Mouse (Mus musculus) liver, embryonic 11.5 days (tissue): ENCODE data around the gene Sufu. TPM values are rescaled to one million over a fixed set of nuclear protein-coding genes. Genes with fewer than 3 reads are reported as not detected.

Source experiments
- ATAC-seq: fragments of 200-750 bp; cut with Nextera tagmentation; replicated peaks from 2 replicates; pipeline ENCODE4 v1.8.0; 2017; ENCODE audit warnings: moderate number of reproducible peaks, mild to moderate bottlenecking, moderate TSS enrichment, moderate library complexity; ENCODE audit not compliant: low FRiP score
- DNase-seq: peaks from one replicate; pipeline ENCODE4 v3.0.0-alpha.2; 2017; ENCODE audit warnings: low spot score
- H3K27ac ChIP-seq: fragments of 300-500 bp; sonication (generic); 2 replicates; pipeline ENCODE4 v1.5.1; 2014; ENCODE audit warnings: mild to moderate bottlenecking, low read depth, low read length, control low read depth
- H3K27me3 ChIP-seq: fragments of 300-500 bp; sonication (generic); replicated peaks from 2 replicates; pipeline ENCODE4 v1.6.1; 2014; ENCODE audit warnings: low read length, mixed read lengths; ENCODE audit not compliant: control insufficient read depth, insufficient read depth
- H3K36me3 ChIP-seq: fragments of 300-500 bp; sonication (generic); 2 replicates; pipeline ENCODE4 v1.6.1; 2014; ENCODE audit warnings: mild to moderate bottlenecking, low read length, moderate library complexity, mixed read lengths; ENCODE audit not compliant: control insufficient read depth, insufficient read depth
- H3K4me1 ChIP-seq: fragments of 300-500 bp; sonication (generic); replicated peaks from 2 replicates; pipeline ENCODE4 v1.6.1; 2014; ENCODE audit warnings: low read length, mixed read lengths; ENCODE audit not compliant: control insufficient read depth, insufficient read depth
- H3K4me2 ChIP-seq: fragments of 300-500 bp; sonication (generic); 2 replicates; pipeline ENCODE4 v1.6.1; 2014; ENCODE audit warnings: mild to moderate bottlenecking, control low read depth, moderate library complexity
- H3K4me3 ChIP-seq: fragments of 300-500 bp; sonication (generic); 2 replicates; pipeline ENCODE4 v1.5.1; 2014; ENCODE audit warnings: low read depth, low read length, control low read depth
- H3K9ac ChIP-seq: fragments of 300-500 bp; sonication (generic); 2 replicates; pipeline ENCODE4 v1.6.1; 2014; ENCODE audit warnings: low read depth, low read length, control low read depth
- H3K9me3 ChIP-seq: fragments of 300-500 bp; sonication (generic); 2 replicates; pipeline ENCODE4 v1.6.1; 2016; ENCODE audit warnings: low read length, inconsistent platforms, mixed read lengths; ENCODE audit not compliant: control insufficient read depth
- WGBS: fragments of 180-500 bp; shearing (Covaris S2); extraction: QIAGEN DNeasy Blood & Tissue Kit; methylation state at CpG from one replicate; pipeline ENCODE4 v1.1.7; 2014; 5-methylcytosine and 5-hydroxymethylcytosine counted together
- polyA plus RNA-seq: library from polyadenylated mRNA; unstranded; fragments of >200 nt; fragmentation: Nextera tagmentation; extraction: Ambion mirVana; gene quantifications from 2 replicates; pipeline ENCODE4 v1.2.1, GENCODE M21; 2014

Gene Sufu
- polyA plus RNA-seq, 1 experiment from 2014 or later, result 22.8 TPM

DNA sequence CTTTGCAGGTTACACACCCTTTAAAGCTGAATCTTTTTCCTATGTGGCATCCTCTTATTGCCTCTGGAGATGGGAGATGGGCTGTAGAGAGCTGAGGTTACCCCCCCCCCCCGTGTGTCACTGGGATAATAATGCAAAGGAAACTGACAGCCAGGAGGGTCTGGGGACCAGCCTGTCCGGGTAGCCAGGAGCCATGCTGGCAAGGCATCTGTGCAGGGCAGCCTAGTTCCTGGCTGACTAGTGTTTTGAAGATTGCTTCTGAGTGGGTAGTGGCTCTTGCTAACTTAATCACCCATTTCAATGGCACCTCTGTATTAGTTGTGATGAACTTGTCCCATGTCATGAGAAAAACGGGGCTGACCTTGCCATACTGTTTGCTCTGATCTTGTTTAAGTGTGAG lies 1.7 kb downstream of the Sufu start:
- peak overlapping the region; percentile 95 for H3K4me2 ChIP-seq
- H3K4me3 ChIP-seq, result no peak overlapping the region; the same call in 1 of the 2 replicates
- H3K27me3 ChIP-seq, result no peaks in the 10 kb centered on the region
- H3K9me3 ChIP-seq, result no peaks in the 10 kb centered on the region
- WGBS, result 55% methylated on average over 3 of the region's 3 CpGs
- peaks cover 27% of the 10 kb centered on the region for H3K4me1 ChIP-seq
- no peak for ATAC-seq
- DNase-seq, result no peak
- peaks cover 5% of the 10 kb centered on the region for H3K36me3 ChIP-seq
- no peak overlapping the region for H3K9ac ChIP-seq
- H3K27ac ChIP-seq, result no peak overlapping the region

DNA sequence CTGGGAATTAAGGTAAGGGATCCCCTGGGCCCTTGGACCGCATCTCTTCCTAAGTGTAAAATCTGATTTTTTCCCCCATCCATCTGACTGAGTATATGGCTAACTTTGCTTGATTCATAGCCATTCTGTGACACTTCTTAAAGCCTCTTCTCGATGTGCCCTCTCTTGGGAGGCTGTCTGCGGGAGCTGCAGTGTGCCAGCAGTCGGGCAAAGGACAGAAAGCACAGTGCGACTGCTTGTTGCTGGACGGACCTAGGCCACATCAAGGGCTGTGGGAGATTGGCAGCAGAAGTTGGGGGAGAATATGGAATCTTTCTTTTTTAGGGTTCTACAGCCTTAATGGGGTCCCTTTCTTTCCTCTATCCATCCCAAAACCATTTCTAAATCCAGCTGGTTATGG lies 2.7 kb downstream of the Sufu start:
- H3K4me3 ChIP-seq, result no peak overlapping the region
- H3K9me3 ChIP-seq, result no peaks in the 10 kb centered on the region
- peaks cover 8% of the 10 kb centered on the region for H3K36me3 ChIP-seq
- WGBS, result 89% methylated on average over 6 of the region's 6 CpGs
- peaks cover 21% of the 10 kb centered on the region for H3K4me1 ChIP-seq
- H3K27ac ChIP-seq, result no peak overlapping the region
- no peak for DNase-seq
- no peak overlapping the region for H3K4me2 ChIP-seq
- no peak for ATAC-seq
- H3K27me3 ChIP-seq, result no peaks in the 10 kb centered on the region
- H3K9ac ChIP-seq, result no peak overlapping the region

GRCm38 (mm10) chr19:46399886-46400285 lies 3.2 kb downstream of the Sufu start:
- H3K36me3 ChIP-seq, result peaks cover 8% of the 10 kb centered on the region
- 85% methylated on average over 7 of the region's 7 CpGs for WGBS
- H3K4me2 ChIP-seq, result no peak overlapping the region
- no peaks in the 10 kb centered on the region for H3K27me3 ChIP-seq
- H3K9me3 ChIP-seq, result no peaks in the 10 kb centered on the region
- no peak for ATAC-seq
- DNase-seq, result no peak
- no peak overlapping the region for H3K9ac ChIP-seq
- peaks cover 18% of the 10 kb centered on the region for H3K4me1 ChIP-seq
- H3K4me3 ChIP-seq, result no peak overlapping the region
- H3K27ac ChIP-seq, result no peak overlapping the region

DNA sequence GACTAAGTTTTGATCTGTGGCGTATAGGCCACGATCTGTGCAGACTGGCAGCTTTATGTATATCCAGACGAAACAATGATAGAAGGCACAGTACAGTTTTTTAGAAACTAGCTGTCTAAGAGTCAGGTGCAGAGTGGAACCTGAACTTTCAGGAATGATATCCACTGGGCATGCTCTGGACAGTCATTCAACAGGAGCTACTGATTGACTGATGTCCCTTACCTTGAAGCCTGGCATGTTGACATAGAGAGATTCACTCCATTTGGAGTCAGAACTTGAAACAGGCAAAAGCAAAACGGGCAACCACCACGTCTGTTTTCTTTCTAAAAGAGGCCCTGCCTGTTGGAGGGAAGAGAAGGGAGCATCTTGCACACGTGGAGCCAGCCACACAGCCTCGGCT lies 3.9 kb downstream of the Sufu start:
- WGBS, result 86% methylated on average over 7 of the region's 7 CpGs
- peaks cover 18% of the 10 kb centered on the region for H3K4me1 ChIP-seq
- no peak for DNase-seq
- H3K27ac ChIP-seq, result no peak overlapping the region
- ATAC-seq, result no peak
- H3K4me2 ChIP-seq, result no peak overlapping the region
- peaks cover 8% of the 10 kb centered on the region for H3K36me3 ChIP-seq
- H3K4me3 ChIP-seq, result no peak overlapping the region
- no peak overlapping the region for H3K9ac ChIP-seq
- H3K27me3 ChIP-seq, result no peaks in the 10 kb centered on the region
- no peaks in the 10 kb centered on the region for H3K9me3 ChIP-seq

- Histone ChIP-seq H3K36me3 (peaks cover 8% of the 10 kb centered on the region), H3K4me3 (no peak overlapping the region), H3K4me1 (peaks cover 10% of the 10 kb centered on the region), H3K9me3 (no peaks in the 10 kb centered on the region), H3K9ac (no peak overlapping the region), H3K4me2 (no peak overlapping the region), H3K27me3 (no peaks in the 10 kb centered on the region), H3K27ac (no peak overlapping the region)
- ATAC-seq (no peak), DNase-seq (no peak)
- WGBS, result 96% methylated on average over 1 of the region's 1 CpGs
Measured at GRCm38 (mm10) chr19:46404030-46404429, 7.3 kb downstream of the Sufu start.

DNA sequence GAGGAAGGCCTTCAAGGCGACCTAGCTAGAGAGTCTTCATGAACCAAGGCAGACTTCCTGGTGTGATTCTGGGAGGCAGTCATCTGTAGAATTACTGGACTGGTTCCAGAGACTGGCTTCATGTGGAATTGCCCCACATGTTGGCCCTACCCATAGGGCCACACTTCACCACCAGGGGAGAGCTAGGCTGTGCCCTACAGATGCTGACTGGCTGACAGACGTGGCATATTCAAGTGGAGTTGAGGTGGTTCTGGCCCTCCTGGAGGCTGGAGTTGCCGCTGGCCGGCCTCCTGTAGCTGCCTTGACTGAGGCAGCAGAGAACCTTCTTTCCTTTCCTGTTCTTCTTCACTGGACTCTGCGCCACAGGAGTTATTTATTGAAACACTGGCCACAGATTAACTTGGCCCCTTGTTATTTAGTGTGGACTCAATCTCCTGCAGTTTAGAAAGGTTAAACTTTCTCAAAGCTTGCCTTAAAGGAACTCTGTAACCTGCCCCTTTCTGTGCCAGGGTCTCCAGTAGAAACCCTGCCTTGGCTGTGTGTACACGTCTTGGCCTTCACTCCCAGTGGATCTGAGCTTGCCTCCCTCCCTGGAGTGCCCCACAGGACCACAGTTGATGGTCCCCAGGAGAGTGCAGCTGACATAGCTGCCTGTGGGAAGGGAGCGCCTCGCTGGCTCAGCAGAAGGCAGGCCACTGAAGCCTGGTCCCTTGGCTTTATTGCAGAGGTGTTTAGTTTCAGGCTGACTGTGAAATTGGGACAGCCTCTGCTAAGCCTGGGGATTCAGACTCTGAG lies 10.1 kb downstream of the Sufu start:
- no peak overlapping the region for H3K4me2 ChIP-seq
- no peak for DNase-seq
- 75% methylated on average over 8 of the region's 8 CpGs for WGBS
- no peak for ATAC-seq
- H3K9me3 ChIP-seq, result no peaks in the 10 kb centered on the region
- H3K36me3 ChIP-seq, result peaks cover 3% of the 10 kb centered on the region; the same call in 1 of the 2 replicates
- H3K27ac ChIP-seq, result peak overlapping the region; percentile 19; the same call in 1 of the 2 replicates
- H3K4me3 ChIP-seq, result no peak overlapping the region
- no peak overlapping the region for H3K9ac ChIP-seq
- peaks cover 8% of the 10 kb centered on the region for H3K4me1 ChIP-seq
- no peaks in the 10 kb centered on the region for H3K27me3 ChIP-seq

DNA sequence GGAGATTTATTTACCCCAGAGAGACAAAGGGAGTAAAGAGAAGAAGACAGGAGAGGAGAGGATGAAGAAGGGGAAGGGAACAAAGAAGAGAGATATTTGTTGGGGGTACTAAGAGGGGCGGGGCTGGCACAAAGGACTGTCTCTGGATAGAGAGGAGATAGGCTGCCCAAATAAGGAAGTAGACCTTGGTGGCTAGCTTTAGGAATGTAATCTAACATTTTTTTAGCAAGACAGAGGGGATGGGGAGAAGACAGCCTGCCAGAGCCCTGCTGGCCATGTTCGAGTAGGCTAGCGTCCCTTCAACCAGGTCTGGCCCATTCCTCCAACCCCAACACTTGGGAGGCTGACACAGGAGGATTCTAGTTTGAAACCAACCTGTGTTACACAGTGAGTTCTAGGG lies 12.8 kb downstream of the Sufu start:
- ATAC-seq (no peak), DNase-seq (no peak)
- H3K27ac ChIP-seq, result no peak overlapping the region
- H3K9me3 ChIP-seq, result no peaks in the 10 kb centered on the region
- H3K36me3 ChIP-seq, result no peaks in the 10 kb centered on the region; the same call in 1 of the 2 replicates
- H3K4me2 ChIP-seq, result no peak overlapping the region
- peaks cover 8% of the 10 kb centered on the region for H3K4me1 ChIP-seq
- 66% methylated on average over 3 of the region's 3 CpGs for WGBS
- H3K9ac ChIP-seq, result no peak overlapping the region
- H3K27me3 ChIP-seq, result no peaks in the 10 kb centered on the region
- H3K4me3 ChIP-seq, result no peak overlapping the region

- Histone ChIP-seq H3K36me3 (no peaks in the 10 kb centered on the region), H3K4me3 (no peak overlapping the region), H3K27me3 (no peaks in the 10 kb centered on the region), H3K27ac (no peak overlapping the region), H3K9ac (no peak overlapping the region), H3K4me1 (peaks cover 5% of the 10 kb centered on the region), H3K9me3 (no peaks in the 10 kb centered on the region), H3K4me2 (no peak overlapping the region)
- WGBS, result 85% methylated on average over 12 of the region's 12 CpGs
- no peak for ATAC-seq
- no peak for DNase-seq
Measured at GRCm38 (mm10) chr19:46412056-46412805, 15.5 kb downstream of the Sufu start.
